8 mouse cellular contexts compared by ENCODE assay signal in genomic region chr10:118868601-118869590, GRCm38 (mm10). TPM values are rescaled to one million over a fixed set of nuclear protein-coding genes. Genes with fewer than 3 reads are reported as not detected.
DNase-seq lines count a peak whose midpoint lies in the region; ATAC-seq and TF ChIP-seq lines count a peak whose summit lies in the region.

No protein-coding gene starts in this region.

- peaks cover 47% of the 10 kb centered on the region for H3K79me2 ChIP-seq in C2C12 (ENCODE audit: control insufficient read depth, insufficient read depth)

- H3K79me3 ChIP-seq in C2C12 (ENCODE audit: low read depth), result peaks cover 40% of the 10 kb centered on the region

- H3K4me3 ChIP-seq in C2C12 (ENCODE audit: insufficient read depth, poor library complexity, severe bottlenecking), result peak overlapping the region; percentile 72
- peak overlapping the region; percentile 79 for H3K4me3 ChIP-seq in bone marrow, adult 2 months (replicated peaks; ENCODE audit: control insufficient read depth, low read depth, low read length)
- H3K4me3 ChIP-seq in embryonic facial prominence, embryonic 15.5 days (replicated peaks), result peak overlapping the region; percentile 84
- peak overlapping the region; percentile 99 for H3K4me3 ChIP-seq in heart, embryonic 13.5 days
- peak overlapping the region; percentile 86 for H3K4me3 ChIP-seq in kidney, postnatal 0 days (replicated peaks; ENCODE audit: low read depth, low read length)
- peak overlapping the region; percentile 79 for H3K4me3 ChIP-seq in liver, embryonic 13.5 days (replicated peaks)

- H3K9ac ChIP-seq in embryonic facial prominence, embryonic 15.5 days, result peak overlapping the region; percentile 95
- peak overlapping the region; percentile 100 for H3K9ac ChIP-seq in heart, embryonic 13.5 days
- H3K9ac ChIP-seq in kidney, postnatal 0 days (ENCODE audit: low read depth, low read length), result peak overlapping the region; percentile 99
- H3K9ac ChIP-seq in liver, embryonic 13.5 days, result peak overlapping the region; percentile 83

- peak overlapping the region; percentile 99 for H3K4me2 ChIP-seq in embryonic facial prominence, embryonic 15.5 days (replicated peaks)
- peak overlapping the region; percentile 98 for H3K4me2 ChIP-seq in heart, embryonic 13.5 days
- H3K4me2 ChIP-seq in kidney, postnatal 0 days (ENCODE audit: low read length), result peak overlapping the region; percentile 86
- peak overlapping the region; percentile 89 for H3K4me2 ChIP-seq in liver, embryonic 13.5 days

- no peaks in the 10 kb centered on the region for H3K9me3 ChIP-seq in embryonic facial prominence, embryonic 15.5 days (replicated peaks)
- 0 out of 2 replicates have a peak, but pooled peaks cover 5% of the 10 kb centered on the region for H3K9me3 ChIP-seq in heart, embryonic 13.5 days
- H3K9me3 ChIP-seq in kidney, postnatal 0 days (replicated peaks; ENCODE audit: low read length), result no peaks in the 10 kb centered on the region
- no peaks in the 10 kb centered on the region for H3K9me3 ChIP-seq in liver, embryonic 13.5 days (replicated peaks)

- peak; percentile 84 for ATAC-seq in embryonic facial prominence, embryonic 15.5 days (ENCODE audit: insufficient number of reproducible peaks, low FRiP score, low TSS enrichment, low read depth)
- ATAC-seq in heart, embryonic 13.5 days (ENCODE audit: extremely low read depth, insufficient number of reproducible peaks, low FRiP score, low TSS enrichment), result peak; percentile 67
- ATAC-seq in kidney, postnatal 0 days (replicated peaks; ENCODE audit: low FRiP score, low read depth), result peak; percentile 81
- ATAC-seq in liver, embryonic 13.5 days (ENCODE audit: low read depth), result peak; percentile 68

- H3K27me3 ChIP-seq in C2C12 (ENCODE audit: control insufficient read depth, insufficient read depth, insufficient read length), result no peaks in the 10 kb centered on the region
- H3K27me3 ChIP-seq in embryonic facial prominence, embryonic 15.5 days, result no peaks in the 10 kb centered on the region
- no peaks in the 10 kb centered on the region for H3K27me3 ChIP-seq in heart, embryonic 13.5 days (replicated peaks)
- H3K27me3 ChIP-seq in kidney, postnatal 0 days (ENCODE audit: insufficient read depth, low read length), result no peaks in the 10 kb centered on the region
- peaks cover 16% of the 10 kb centered on the region for H3K27me3 ChIP-seq in liver, embryonic 13.5 days
- no peaks in the 10 kb centered on the region; the same call in 1 of the 2 replicates for H3K27me3 ChIP-seq in splenic B cell, adult 2 months (ENCODE audit: control insufficient read depth, insufficient read depth, low read length, poor library complexity, severe bottlenecking)

- H3K27ac ChIP-seq in bone marrow, adult 2 months (ENCODE audit: control insufficient read depth, insufficient read depth, low read depth, low read length, poor library complexity), result peak overlapping the region; percentile 93
- H3K27ac ChIP-seq in embryonic facial prominence, embryonic 15.5 days (replicated peaks), result peak overlapping the region; percentile 96
- H3K27ac ChIP-seq in heart, embryonic 13.5 days (replicated peaks), result peak overlapping the region; percentile 97
- peak overlapping the region; percentile 98 for H3K27ac ChIP-seq in kidney, postnatal 0 days
- H3K27ac ChIP-seq in liver, embryonic 13.5 days, result peak overlapping the region; percentile 74

- no peak for TF ChIP-seq CTCF in C2C12 (IDR thresholded peaks at IDR 0.05; ENCODE audit: control insufficient read depth, insufficient read depth, insufficient read length)
- TF ChIP-seq CTCF in bone marrow, adult 2 months (IDR thresholded peaks at IDR 0.05; ENCODE audit: control insufficient read depth, insufficient read depth, low read length), result no peak
- no peak for TF ChIP-seq CTCF in kidney, postnatal 0 days (IDR thresholded peaks at IDR 0.05; ENCODE audit: low read depth)

- peaks cover 23% of the 10 kb centered on the region for H3K36me3 ChIP-seq in C2C12 (ENCODE audit: control insufficient read depth, insufficient read depth)
- peaks cover 13% of the 10 kb centered on the region; the same call in 1 of the 2 replicates for H3K36me3 ChIP-seq in embryonic facial prominence, embryonic 15.5 days
- peaks cover 22% of the 10 kb centered on the region for H3K36me3 ChIP-seq in heart, embryonic 13.5 days
- peaks cover 6% of the 10 kb centered on the region; the same call in 1 of the 2 replicates for H3K36me3 ChIP-seq in kidney, postnatal 0 days (ENCODE audit: insufficient read depth, low read length)
- peaks cover 10% of the 10 kb centered on the region for H3K36me3 ChIP-seq in liver, embryonic 13.5 days
- H3K36me3 ChIP-seq in splenic B cell, adult 2 months (ENCODE audit: control insufficient read depth, insufficient read depth, low read length, poor library complexity, severe bottlenecking), result peaks cover 1% of the 10 kb centered on the region; the same call in 1 of the 2 replicates

- peak; percentile 91 for DNase-seq in kidney, postnatal 0 days (ENCODE audit: low spot score)
- DNase-seq in liver, embryonic 13.5 days, result peak; percentile 46
- DNase-seq in natural killer cell, adult 2 months (ENCODE audit: low spot score in 2 of 2), result peak; percentile 64 to 69
- peak; percentile 77 for DNase-seq in splenic B cell, adult 2 months (ENCODE audit: low read depth, low spot score)

- peaks cover 1% of the 10 kb centered on the region; the same call in 1 of the 2 replicates for H3K4me1 ChIP-seq in bone marrow, adult 2 months (ENCODE audit: control insufficient read depth, insufficient read depth, low read length)
- peaks cover 32% of the 10 kb centered on the region for H3K4me1 ChIP-seq in embryonic facial prominence, embryonic 15.5 days
- H3K4me1 ChIP-seq in heart, embryonic 13.5 days, result peaks cover 43% of the 10 kb centered on the region
- peaks cover 12% of the 10 kb centered on the region for H3K4me1 ChIP-seq in kidney, postnatal 0 days (replicated peaks; ENCODE audit: insufficient read depth, low read length)
- H3K4me1 ChIP-seq in liver, embryonic 13.5 days (replicated peaks), result peaks cover 35% of the 10 kb centered on the region

- TF ChIP-seq POLR2A in bone marrow, adult 2 months (IDR thresholded peaks at IDR 0.05; ENCODE audit: borderline replicate concordance, control insufficient read depth, low read depth, low read length), result peak; percentile 58; the same call in 1 of the 2 replicates

- H3ac ChIP-seq in C2C12 (ENCODE audit: control insufficient read depth, insufficient read length, low read depth), result peak overlapping the region; percentile 99

- WGBS in bone marrow, adult 2 months, result under 1% methylated on average over 87 of the region's 130 CpGs
- under 1% methylated on average over 89 of the region's 130 CpGs for WGBS in embryonic facial prominence, embryonic 15.5 days
- WGBS in heart, embryonic 13.5 days, result under 1% methylated on average over 96 of the region's 130 CpGs
- WGBS in kidney, postnatal 0 days, result under 1% methylated on average over 115 of the region's 130 CpGs
- under 1% methylated on average over 110 of the region's 130 CpGs for WGBS in liver, embryonic 13.5 days (ENCODE audit: insufficient replicate concordance)

TF ChIP-seq in C2C12, 6 proteins besides CTCF, POLR2A, EP300 and RAD21:
- TF ChIP-seq FOSL1 (IDR thresholded peaks at IDR 0.05; ENCODE audit: insufficient read depth, low read length, poor library complexity, severe bottlenecking) (no peak), USF1 (IDR thresholded peaks at IDR 0.05; ENCODE audit: low read depth) (no peak), CEBPB (IDR thresholded peaks at IDR 0.05; ENCODE audit: low read depth) (no peak), MYOG (IDR thresholded peaks at IDR 0.05; ENCODE audit: control insufficient read depth, extremely low read depth, insufficient read length) (no peak), MYOD1 (IDR thresholded peaks at IDR 0.05; ENCODE audit: control insufficient read depth, insufficient read length, low read depth) (no peak), MAX (IDR thresholded peaks at IDR 0.05) (no peak)

RNA-seq across cellular contexts. Expression of gene Dyrk2, which starts 1.1 kb away (rescaled TPM):
- 11.2 TPM for polyA plus RNA-seq in C2C12 (2012; fragmentation: generic; extraction: Trizol)
- polyA plus RNA-seq in bone marrow, adult 2 months (2011; ENCODE audit: insufficient read depth, insufficient read length, low replicate concordance, missing spikeins), result 4.7 and 5.4 TPM in 2 replicates
- 9.3 and 9.8 TPM in 2 replicates for polyA plus RNA-seq in embryonic facial prominence, embryonic 15.5 days (2015; fragmentation: Nextera tagmentation; extraction: Ambion mirVana)
- 8.4 and 9.2 TPM in 2 replicates for polyA plus RNA-seq in heart, embryonic 13.5 days (2015; fragmentation: Nextera tagmentation; extraction: Ambion mirVana)
- 8.5 TPM in 2 replicates for polyA plus RNA-seq in kidney, postnatal 0 days (2015; fragmentation: Nextera tagmentation; extraction: Ambion mirVana)
- 1.9 and 2.5 TPM in 2 replicates for polyA plus RNA-seq in liver, embryonic 13.5 days (2015; fragmentation: Nextera tagmentation; extraction: Ambion mirVana)

Comparison
In these comparisons a context has a peak if more than half of its experiments do, and no peak if none do; other contexts are left out.
1. Peak in every context shown above with its lines: DNase-seq, ATAC-seq, H3K4me3 ChIP-seq and H3K27ac ChIP-seq.